Mouse (Mus musculus) intestine, embryonic 14.5 days (tissue): Measurements from ENCODE around the gene Clspn. TPM values are rescaled to one million over a fixed set of nuclear protein-coding genes. Genes with fewer than 3 reads are reported as not detected.

Source experiments
- ATAC-seq: fragments of 200-750 bp; cut with Nextera tagmentation; replicated peaks from 2 replicates; pipeline ENCODE4 v1.8.0; 2017; ENCODE audit warnings: low read depth, moderate number of reproducible peaks, moderate TSS enrichment, moderate library complexity; ENCODE audit not compliant: low FRiP score, low TSS enrichment
- DNase-seq: peaks from one replicate; pipeline ENCODE4 v3.0.0-alpha.2; 2018; ENCODE audit warnings: low spot score
- H3K27ac ChIP-seq: fragments of 300-500 bp; sonication (generic); 2 replicates; pipeline ENCODE4 v1.5.1; 2014; ENCODE audit warnings: low read depth, mild to moderate bottlenecking, control low read depth
- H3K27me3 ChIP-seq: fragments of 300-500 bp; sonication (generic); replicated peaks from 2 replicates; pipeline ENCODE4 v1.6.1; 2014; ENCODE audit warnings: low read length, control low read depth; ENCODE audit not compliant: control insufficient read depth, insufficient read depth
- H3K36me3 ChIP-seq: fragments of 300-500 bp; sonication (generic); 2 replicates; pipeline ENCODE4 v1.6.1; 2014; ENCODE audit warnings: low read length, control low read depth; ENCODE audit not compliant: control insufficient read depth, insufficient read depth
- H3K4me1 ChIP-seq: fragments of 300-500 bp; sonication (generic); replicated peaks from 2 replicates; pipeline ENCODE4 v1.6.1; 2014; ENCODE audit warnings: low read length, control low read depth, mixed read lengths; ENCODE audit not compliant: control insufficient read depth, insufficient read depth
- H3K4me2 ChIP-seq: fragments of 300-500 bp; sonication (generic); 2 replicates; pipeline ENCODE4 v1.6.1; 2014; ENCODE audit warnings: low read length
- H3K4me3 ChIP-seq: fragments of 300-500 bp; sonication (generic); 2 replicates; pipeline ENCODE4 v1.5.1; 2014; ENCODE audit warnings: low read depth, low read length, control low read depth, mixed read lengths
- H3K9ac ChIP-seq: fragments of 300-500 bp; sonication (generic); 2 replicates; pipeline ENCODE4 v1.6.1; 2014; ENCODE audit warnings: mild to moderate bottlenecking, low read length
- H3K9me3 ChIP-seq: fragments of 300-500 bp; sonication (generic); 2 replicates; pipeline ENCODE4 v1.6.1; 2016; ENCODE audit warnings: low read length, control low read depth; ENCODE audit not compliant: control insufficient read depth
- WGBS: fragments of 180-500 bp; shearing (Covaris S2); extraction: QIAGEN DNeasy Blood & Tissue Kit; methylation state at CpG from one replicate; pipeline ENCODE4 v1.1.7; 2014; 5-methylcytosine and 5-hydroxymethylcytosine counted together
- polyA plus RNA-seq: library from polyadenylated mRNA; unstranded; fragments of >200 nt; fragmentation: Nextera tagmentation; extraction: Ambion mirVana; gene quantifications from 2 replicates; pipeline ENCODE4 v1.2.1, GENCODE M21; 2014

Gene Clspn
- polyA plus RNA-seq, 1 experiment from 2014 or later, result 40.9 TPM

DNA sequence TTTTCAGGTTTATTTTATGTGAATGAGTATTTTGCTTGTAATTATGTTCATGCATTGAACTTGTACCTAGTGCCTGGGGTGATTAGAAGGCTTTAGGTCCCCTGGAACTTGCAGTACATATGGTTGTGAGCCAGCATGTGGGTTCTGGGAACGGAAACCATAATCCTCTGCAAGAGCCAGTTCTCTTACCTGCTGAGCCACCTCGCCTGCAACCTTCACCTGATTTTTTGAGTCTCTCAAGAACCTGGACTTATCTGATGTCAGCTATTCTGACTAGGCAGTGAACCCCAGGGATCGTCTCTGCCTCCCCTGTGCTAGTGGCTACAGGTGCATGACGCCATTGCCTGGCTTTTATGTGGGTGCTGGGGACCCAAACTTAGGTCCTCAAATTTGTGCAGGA lies 49.0 kb downstream of the Clspn start:
- ATAC-seq (no peak), DNase-seq (no peak)
- Histone ChIP-seq H3K4me2 (no peak overlapping the region), H3K4me1 (peaks cover 5% of the 10 kb centered on the region), H3K27me3 (no peaks in the 10 kb centered on the region), H3K9me3 (no peaks in the 10 kb centered on the region), H3K9ac (no peak overlapping the region), H3K36me3 (no peaks in the 10 kb centered on the region), H3K27ac (no peak overlapping the region), H3K4me3 (no peak overlapping the region)
- WGBS, result 90% methylated on average over 4 of the region's 4 CpGs

- H3K4me1 ChIP-seq, result no peaks in the 10 kb centered on the region
- 1% methylated on average over 48 of the region's 48 CpGs for WGBS
These were observed 53.0 kb downstream of the Clspn start, which contains the start of gene 5730409E04Rik for GRCm38 (mm10) chr4:126609606-126610181. TSS of gene 5730409E04Rik (plus strand) at chr4:126609818.

DNA sequence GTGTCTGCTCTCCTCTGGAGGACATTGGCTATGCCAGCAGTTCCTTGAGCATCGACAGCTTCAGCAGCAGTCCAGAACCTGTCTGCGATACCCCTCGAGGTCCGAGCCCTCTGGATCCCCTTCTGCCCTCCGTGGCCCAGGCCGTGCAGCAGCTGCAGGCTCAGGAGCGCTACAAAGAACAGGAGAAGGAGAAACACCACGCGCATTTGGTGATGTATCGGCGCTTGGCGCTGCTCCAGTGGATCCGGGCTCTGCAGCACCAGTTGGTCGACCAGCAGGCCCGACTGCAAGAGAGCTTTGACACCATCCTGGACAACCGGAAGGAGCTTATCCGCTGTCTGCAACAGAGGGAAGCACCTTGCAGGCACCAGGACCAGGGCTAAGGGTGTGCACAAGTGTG lies 55.3 kb downstream of the Clspn start:
- ATAC-seq (no peak), DNase-seq (no peak)
- 88% methylated on average over 17 of the region's 17 CpGs for WGBS
- Histone ChIP-seq H3K4me2 (no peak overlapping the region), H3K4me3 (no peak overlapping the region), H3K27me3 (no peaks in the 10 kb centered on the region), H3K4me1 (no peaks in the 10 kb centered on the region), H3K9me3 (no peaks in the 10 kb centered on the region), H3K36me3 (0 out of 2 replicates have a peak, but pooled peaks cover 4% of the 10 kb centered on the region), H3K9ac (no peak overlapping the region), H3K27ac (no peak overlapping the region)

More at GRCm38 (mm10) chr4:126609606-126610181, 53.0 kb downstream of the Clspn start, which contains the start of gene 5730409E04Rik:
- Histone ChIP-seq H3K27ac (0 out of 2 replicates have a peak within 1 kb of the TSS, but pooled peaks have one; percentile 18), H3K4me3 (peak within 1 kb of the TSS; percentile 66), H3K4me2 (peak within 1 kb of the TSS; percentile 69), H3K27me3 (no peaks in the 10 kb centered on the region), H3K9me3 (no peaks in the 10 kb centered on the region), H3K9ac (peak within 1 kb of the TSS; percentile 69), H3K36me3 (0 out of 2 replicates have a peak, but pooled peaks cover 4% of the 10 kb centered on the region)
- ATAC-seq (peak; percentile 91), DNase-seq (peak; percentile 87)

GRCm38 (mm10) chr4:126616312-126616711 lies 59.6 kb downstream of the Clspn start:
- H3K27me3 ChIP-seq, result peaks cover 17% of the 10 kb centered on the region
- H3K4me1 ChIP-seq, result peaks cover 6% of the 10 kb centered on the region; the same call in 1 of the 2 replicates
- no peaks in the 10 kb centered on the region for H3K9me3 ChIP-seq
- DNase-seq, result no peak
- H3K27ac ChIP-seq, result no peak overlapping the region
- H3K36me3 ChIP-seq, result 0 out of 2 replicates have a peak, but pooled peaks cover 4% of the 10 kb centered on the region
- H3K9ac ChIP-seq, result no peak overlapping the region
- no peak overlapping the region for H3K4me2 ChIP-seq
- no peak overlapping the region for H3K4me3 ChIP-seq
- ATAC-seq, result no peak
- WGBS, result 79% methylated on average over 4 of the region's 4 CpGs

GRCm38 (mm10) chr4:126619691-126620330 lies 63.1 kb downstream of the Clspn start:
- Histone ChIP-seq H3K9me3 (no peaks in the 10 kb centered on the region), H3K9ac (peak overlapping the region; percentile 42), H3K4me1 (peaks cover 6% of the 10 kb centered on the region; the same call in 1 of the 2 replicates), H3K4me2 (peak overlapping the region; percentile 61), H3K27me3 (peaks cover 17% of the 10 kb centered on the region), H3K4me3 (peak overlapping the region; percentile 32), H3K27ac (no peak overlapping the region), H3K36me3 (no peaks in the 10 kb centered on the region)
- DNase-seq (peak; percentile 65), ATAC-seq (peak; percentile 60; the same call in 1 of the 2 replicates)
- 3% methylated on average over 31 of the region's 33 CpGs for WGBS

DNA sequence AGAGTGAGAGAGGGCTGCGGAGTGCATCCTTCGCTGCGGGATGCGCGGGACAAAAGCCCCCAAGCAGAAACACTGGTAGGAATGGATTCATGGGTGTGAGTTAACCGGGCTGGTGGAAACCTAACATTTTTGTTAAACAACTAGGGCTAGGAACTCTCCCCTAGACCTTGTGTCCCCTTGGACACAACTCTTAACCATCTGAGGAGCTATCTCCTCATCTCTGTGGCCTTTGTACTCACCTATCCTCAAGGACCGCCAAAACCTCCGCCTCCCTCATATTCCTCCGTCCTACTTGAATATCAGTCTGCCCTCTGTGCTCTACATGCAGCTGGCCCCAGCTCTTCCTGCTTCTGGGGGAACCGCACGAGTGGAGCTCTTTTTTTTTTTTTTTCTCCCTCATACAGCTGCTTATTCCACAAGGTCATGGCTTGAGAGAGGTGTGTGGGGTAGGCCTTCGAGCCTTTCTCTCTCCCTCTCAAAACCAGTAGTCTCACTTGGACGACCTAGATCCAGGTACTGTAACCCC lies 63.7 kb downstream of the Clspn start:
- DNase-seq (no peak), ATAC-seq (no peak)
- Histone ChIP-seq H3K4me1 (peaks cover 6% of the 10 kb centered on the region; the same call in 1 of the 2 replicates), H3K9me3 (no peaks in the 10 kb centered on the region), H3K27ac (no peak overlapping the region), H3K4me3 (peak overlapping the region; percentile 32), H3K36me3 (no peaks in the 10 kb centered on the region), H3K4me2 (peak overlapping the region; percentile 61), H3K9ac (no peak overlapping the region), H3K27me3 (peaks cover 17% of the 10 kb centered on the region)
- 24% methylated on average over 13 of the region's 13 CpGs for WGBS

DNA sequence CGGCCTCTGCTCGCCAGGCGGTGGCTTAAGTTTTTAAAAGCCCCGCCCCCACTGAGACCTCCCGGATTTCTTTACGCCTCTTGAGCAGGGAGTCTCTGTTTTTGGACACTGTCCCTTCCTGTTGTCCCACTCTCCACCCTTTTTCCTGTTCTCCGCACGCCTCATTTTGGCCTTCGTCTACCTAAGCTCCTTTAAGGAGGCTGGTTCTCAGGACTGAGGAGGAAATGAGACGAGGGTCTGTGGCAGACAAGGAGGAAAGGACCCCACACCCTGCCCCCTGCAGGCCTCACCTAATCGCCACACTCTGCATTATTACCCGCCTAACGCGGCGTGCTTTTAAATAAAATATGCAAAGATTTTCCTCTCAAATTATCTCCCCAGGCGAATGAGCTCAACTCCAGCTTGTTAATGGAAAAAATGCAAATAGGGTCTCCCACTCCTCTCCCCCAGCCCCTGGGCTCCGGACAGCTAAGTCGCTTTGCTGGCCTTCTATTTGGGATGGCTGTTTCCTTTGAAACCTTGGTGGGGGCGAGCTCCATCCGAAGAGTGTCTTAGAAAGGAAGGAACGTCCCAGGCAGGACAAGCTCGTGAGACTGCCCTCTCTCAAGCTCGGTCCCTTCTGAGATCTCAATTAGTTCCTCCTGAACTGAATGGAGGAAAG lies 70.4 kb downstream of the Clspn start:
- ATAC-seq (no peak), DNase-seq (peak; percentile 58)
- 5% methylated on average over 23 of the region's 23 CpGs for WGBS
- H3K27me3 ChIP-seq, result no peaks in the 10 kb centered on the region
- 0 out of 2 replicates have a peak overlapping the region, but pooled peaks have one; percentile 16 for H3K9ac ChIP-seq
- no peak overlapping the region for H3K27ac ChIP-seq
- no peaks in the 10 kb centered on the region for H3K9me3 ChIP-seq
- no peaks in the 10 kb centered on the region for H3K36me3 ChIP-seq
- 0 out of 2 replicates have a peak, but pooled peaks cover 4% of the 10 kb centered on the region for H3K4me1 ChIP-seq
- H3K4me3 ChIP-seq, result peak overlapping the region; percentile 1; the same call in 1 of the 2 replicates
- H3K4me2 ChIP-seq, result peak overlapping the region; percentile 51

DNA sequence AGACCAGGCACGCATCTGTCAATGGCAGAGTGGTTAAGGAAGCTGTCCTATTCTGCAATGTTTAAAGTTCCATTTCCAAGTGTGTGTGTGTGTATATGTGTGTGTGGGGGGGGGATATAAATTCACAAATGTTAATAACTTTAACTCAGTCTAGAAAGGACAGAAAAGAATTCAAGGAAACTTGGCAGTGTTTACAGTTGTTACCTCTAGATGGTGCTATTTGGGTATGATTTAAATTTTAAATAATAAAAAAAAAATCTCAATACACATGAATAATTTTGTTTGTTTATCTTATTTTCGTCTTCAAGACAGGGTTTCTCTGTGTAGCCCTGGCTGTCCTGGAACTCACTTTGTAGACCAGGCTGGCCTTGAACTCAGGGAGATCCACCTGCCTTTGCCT lies 75.2 kb downstream of the Clspn start:
- H3K9ac ChIP-seq, result no peak overlapping the region
- 41% methylated on average over 2 of the region's 2 CpGs for WGBS
- DNase-seq, result no peak

More for the DNA sequence above, 75.2 kb downstream of the Clspn start:
- Histone ChIP-seq H3K27ac (no peak overlapping the region), H3K4me3 (no peak overlapping the region), H3K4me1 (0 out of 2 replicates have a peak, but pooled peaks cover 4% of the 10 kb centered on the region), H3K4me2 (no peak overlapping the region), H3K36me3 (no peaks in the 10 kb centered on the region), H3K9me3 (no peaks in the 10 kb centered on the region), H3K27me3 (0 out of 2 replicates have a peak, but pooled peaks cover 3% of the 10 kb centered on the region)
- no peak for ATAC-seq
